ENCODE assay signal across 8 mouse cellular contexts in the genomic region with DNA sequence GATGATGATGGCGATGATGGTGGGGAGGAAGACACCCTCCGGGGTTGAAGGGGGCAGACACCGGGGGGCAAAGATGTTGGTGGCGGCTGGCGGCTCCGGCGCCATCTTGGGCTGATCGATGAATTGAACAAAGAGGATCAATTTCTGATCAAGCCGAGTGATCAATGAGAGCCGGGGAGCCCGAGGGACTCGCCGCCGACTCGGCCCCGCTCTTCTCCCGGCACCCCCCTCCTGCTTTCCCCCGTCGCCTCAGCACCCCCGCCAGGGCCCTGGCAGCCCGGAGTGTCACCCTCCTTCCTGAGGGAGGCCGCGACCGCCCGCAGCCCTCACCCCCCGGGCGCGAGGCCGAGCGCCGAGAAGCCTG. TPM values are rescaled to one million over a fixed set of nuclear protein-coding genes. Genes with fewer than 3 reads are reported as not detected.
DNase-seq lines count a peak whose midpoint lies in the region; ATAC-seq and TF ChIP-seq lines count a peak whose summit lies in the region.

No protein-coding gene starts in this region.

- no peak for TF ChIP-seq EP300 in liver, embryonic 14.5 days (IDR thresholded peaks at IDR 0.05; ENCODE audit: low read depth)

- H3K36me3 ChIP-seq in heart, embryonic 14.5 days (ENCODE audit: control insufficient read depth, insufficient read depth, low read length): no peaks in the 10 kb centered on the region
- H3K36me3 ChIP-seq in forebrain, embryonic 16.5 days (ENCODE audit: control insufficient read depth, insufficient read depth): no peaks in the 10 kb centered on the region
- H3K36me3 ChIP-seq in liver, embryonic 14.5 days (replicated peaks; ENCODE audit: control insufficient read depth, insufficient read depth, low read depth): no peaks in the 10 kb centered on the region
- H3K36me3 ChIP-seq in stomach, embryonic 16.5 days (ENCODE audit: control insufficient read depth, insufficient read depth, low read length): no peaks in the 10 kb centered on the region

- no peak for TF ChIP-seq CTCF in liver, embryonic 14.5 days (IDR thresholded peaks at IDR 0.05; ENCODE audit: low read depth)

- peak overlapping the region; percentile 71 to 94 for H3K27ac ChIP-seq in heart, embryonic 14.5 days (replicated peaks in 1 of 2; ENCODE audit: control insufficient read depth in 1 of 2, insufficient read depth in 1 of 2, low read depth in 2 of 2, low read length in 2 of 2)
- H3K27ac ChIP-seq in forebrain, embryonic 16.5 days (ENCODE audit: low read length): peak overlapping the region; percentile 96
- no peak overlapping the region for H3K27ac ChIP-seq in liver, embryonic 14.5 days
- peak overlapping the region; percentile 86 for H3K27ac ChIP-seq in stomach, embryonic 16.5 days (ENCODE audit: low read length)

- H3K9ac ChIP-seq in heart, embryonic 14.5 days (ENCODE audit: low read length): peak overlapping the region; percentile 88
- peak overlapping the region; percentile 95 for H3K9ac ChIP-seq in forebrain, embryonic 16.5 days (replicated peaks; ENCODE audit: low read depth, low read length)
- peak overlapping the region; percentile 75 for H3K9ac ChIP-seq in liver, embryonic 14.5 days (replicated peaks)
- peak overlapping the region; percentile 97 for H3K9ac ChIP-seq in stomach, embryonic 16.5 days (ENCODE audit: low read length)

- under 1% methylated on average over 30 of the region's 31 CpGs for WGBS in heart, embryonic 14.5 days
- WGBS in forebrain, embryonic 16.5 days: under 1% methylated on average over 31 of the region's 31 CpGs
- under 1% methylated on average over 26 of the region's 31 CpGs for WGBS in liver, embryonic 14.5 days (ENCODE audit: insufficient replicate concordance)
- WGBS in stomach, embryonic 16.5 days: under 1% methylated on average over 31 of the region's 31 CpGs

- no peaks in the 10 kb centered on the region for H3K9me3 ChIP-seq in heart, embryonic 14.5 days (ENCODE audit: control insufficient read depth, low read length)
- H3K9me3 ChIP-seq in forebrain, embryonic 16.5 days (ENCODE audit: control insufficient read depth, low read length): no peaks in the 10 kb centered on the region
- H3K9me3 ChIP-seq in liver, embryonic 14.5 days (ENCODE audit: control insufficient read depth, low read length): no peaks in the 10 kb centered on the region
- no peaks in the 10 kb centered on the region for H3K9me3 ChIP-seq in stomach, embryonic 16.5 days (replicated peaks; ENCODE audit: control insufficient read depth, low read length)

- peak; percentile 32 for ATAC-seq in heart, embryonic 14.5 days (ENCODE audit: insufficient number of reproducible peaks, insufficient read depth, low FRiP score, low read depth)
- ATAC-seq in forebrain, embryonic 16.5 days: peak; percentile 51
- ATAC-seq in liver, embryonic 14.5 days (ENCODE audit: insufficient read depth): peak; percentile 37
- ATAC-seq in stomach, embryonic 16.5 days (ENCODE audit: insufficient read depth, low FRiP score): peak; percentile 38; the same call in 1 of the 2 replicates
- no peak for ATAC-seq in monocyte, adult 5-6 weeks (replicated peaks; ENCODE audit: insufficient number of reproducible peaks, low FRiP score, low TSS enrichment, poor library complexity, severe bottlenecking)

- DNase-seq in heart, adult 18-20 months: no peak
- peak; percentile 71 for DNase-seq in thymus, postnatal 14 days
- DNase-seq in thymus, postnatal 25 days: no peak
- DNase-seq in liver, embryonic 14.5 days (ENCODE audit: low read depth in 3 of 3, low spot score in 3 of 3): no peak

- H3K4me1 ChIP-seq in heart, embryonic 14.5 days (ENCODE audit: control insufficient read depth in 2 of 2, insufficient read depth in 2 of 2, low read length in 2 of 2): peaks cover 5 to 23% of the 10 kb centered on the region in 2 experiments
- H3K4me1 ChIP-seq in forebrain, embryonic 16.5 days (replicated peaks; ENCODE audit: control insufficient read depth, insufficient read depth, low read length): peaks cover 37% of the 10 kb centered on the region
- H3K4me1 ChIP-seq in liver, embryonic 14.5 days (replicated peaks; ENCODE audit: control insufficient read depth in 2 of 2, insufficient read depth in 2 of 2, low read length in 1 of 2): peaks cover 6 to 11% of the 10 kb centered on the region in 2 experiments; a peak in 3 of 4 replicates
- peaks cover 24% of the 10 kb centered on the region for H3K4me1 ChIP-seq in stomach, embryonic 16.5 days (ENCODE audit: control insufficient read depth, insufficient read depth, low read length)

- peaks cover 11% of the 10 kb centered on the region; the same call in 1 of the 2 replicates for H3K27me3 ChIP-seq in heart, embryonic 14.5 days (ENCODE audit: control insufficient read depth, insufficient read depth, low read length)
- peaks cover 25% of the 10 kb centered on the region for H3K27me3 ChIP-seq in forebrain, embryonic 16.5 days (replicated peaks; ENCODE audit: control insufficient read depth, insufficient read depth, low read length)
- peaks cover 33% of the 10 kb centered on the region for H3K27me3 ChIP-seq in liver, embryonic 14.5 days (ENCODE audit: control insufficient read depth, insufficient read depth, low read length)
- H3K27me3 ChIP-seq in stomach, embryonic 16.5 days (ENCODE audit: control insufficient read depth, insufficient read depth, low read length): no peaks in the 10 kb centered on the region

- H3K4me2 ChIP-seq in heart, embryonic 14.5 days (ENCODE audit: low read length): peak overlapping the region; percentile 100
- peak overlapping the region; percentile 97 for H3K4me2 ChIP-seq in forebrain, embryonic 16.5 days (ENCODE audit: low read length)
- H3K4me2 ChIP-seq in liver, embryonic 14.5 days (ENCODE audit: low read depth): peak overlapping the region; percentile 99
- H3K4me2 ChIP-seq in stomach, embryonic 16.5 days (ENCODE audit: low read depth, low read length): peak overlapping the region; percentile 100

- H3K4me3 ChIP-seq in heart, embryonic 14.5 days (ENCODE audit: control insufficient read depth in 1 of 2, insufficient read depth in 1 of 2, low read depth in 1 of 2, low read length in 2 of 2): peak overlapping the region; percentile 63 to 72
- H3K4me3 ChIP-seq in forebrain, embryonic 16.5 days (replicated peaks; ENCODE audit: low read length): peak overlapping the region; percentile 99
- peak overlapping the region; percentile 92 to 93 for H3K4me3 ChIP-seq in liver, embryonic 14.5 days (ENCODE audit: insufficient read depth in 1 of 2, low read depth in 2 of 2, low read length in 2 of 2)
- H3K4me3 ChIP-seq in stomach, embryonic 16.5 days (replicated peaks; ENCODE audit: low read length): peak overlapping the region; percentile 96

RNA-seq across cellular contexts. Expression of gene Cux1, which starts 0.5 kb away (rescaled TPM):
- 71.6 and 76.8 TPM in 2 replicates for polyA plus RNA-seq in heart, embryonic 14.5 days (2014; fragmentation: Nextera tagmentation; extraction: Ambion mirVana)
- total RNA-seq in heart, adult 18-20 months (2021): 10 to 100 TPM; 78.7 to 87.5 TPM
- polyA plus RNA-seq in forebrain, embryonic 16.5 days (2015; fragmentation: Nextera tagmentation; extraction: Ambion mirVana): 138 and 141 TPM in 2 replicates
- 7.8 and 9.0 TPM in 2 replicates for polyA plus RNA-seq in liver, embryonic 14.5 days (2012; rRNA removed)
- 12.4 and 13.9 TPM in 2 replicates for polyA plus RNA-seq in liver, embryonic 14.5 days (2014; fragmentation: Nextera tagmentation; extraction: Ambion mirVana)
- 76.1 and 77.7 TPM in 2 replicates for polyA plus RNA-seq in stomach, embryonic 16.5 days (2015; fragmentation: Nextera tagmentation; extraction: Ambion mirVana)
- 61.3 to 96.3 TPM (median 79.9 TPM) in 3 replicates for total RNA-seq in monocyte, adult 5-6 weeks (2017)
